Mouse (Mus musculus) regulatory T cell (primary cell): ENCODE data around the gene Grid2.
"Not testable (repeated sequence)": the region's sequence is repeated elsewhere in the genome, so short reads cannot be mapped to it uniquely, and the experiment has no call there.

Experiments used
- in situ Hi-C: fragments of 300-600 bp; cut with MboI, MseI; formaldehyde crosslinking; loops from one replicate; pipeline ENCODE4 v1.15.1; 2025; ENCODE audit warnings: high pct_unique_total_duplicates

Gene Grid2

DNA sequence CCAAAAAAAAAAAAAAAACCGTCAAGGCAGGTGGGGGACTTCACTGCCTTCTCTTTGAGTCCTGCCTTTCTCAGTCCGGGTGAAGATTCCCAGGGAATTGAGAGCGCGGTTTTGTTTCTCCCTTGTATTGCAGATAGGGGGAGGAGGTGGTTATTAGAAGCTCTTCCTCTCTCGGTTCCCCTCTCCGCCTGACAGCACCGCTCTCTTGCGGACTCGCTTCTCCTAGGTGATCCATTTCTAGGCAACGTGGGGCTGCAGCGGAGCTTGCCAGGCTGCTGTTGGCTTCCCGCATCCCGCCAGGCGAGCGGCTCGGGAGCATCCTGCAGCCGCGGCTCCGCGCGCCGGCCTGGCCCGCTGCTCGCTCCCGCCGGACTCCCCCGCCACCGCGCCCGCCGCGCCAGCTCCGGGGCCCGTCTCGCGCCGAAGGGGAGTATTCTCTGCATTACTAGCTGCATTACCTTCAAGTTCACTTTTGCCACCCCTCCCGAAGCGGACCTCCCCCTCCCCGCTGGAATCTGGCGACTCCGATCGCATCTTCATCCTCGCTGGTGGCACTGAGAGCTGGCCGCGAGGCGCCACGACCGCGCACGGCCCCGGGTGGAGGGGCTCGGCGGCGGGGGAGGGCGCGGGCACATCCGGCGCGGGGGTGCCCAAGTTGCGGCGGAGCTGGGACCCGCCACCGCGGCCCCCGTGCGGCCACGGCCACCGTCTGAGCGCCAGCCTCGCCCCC, at the start of gene Grid2:
Gene Grid2 (plus strand): TSS at position 51 of the 730 bp plus-strand sequence.
- in situ Hi-C loops, result no loop called here

DNA sequence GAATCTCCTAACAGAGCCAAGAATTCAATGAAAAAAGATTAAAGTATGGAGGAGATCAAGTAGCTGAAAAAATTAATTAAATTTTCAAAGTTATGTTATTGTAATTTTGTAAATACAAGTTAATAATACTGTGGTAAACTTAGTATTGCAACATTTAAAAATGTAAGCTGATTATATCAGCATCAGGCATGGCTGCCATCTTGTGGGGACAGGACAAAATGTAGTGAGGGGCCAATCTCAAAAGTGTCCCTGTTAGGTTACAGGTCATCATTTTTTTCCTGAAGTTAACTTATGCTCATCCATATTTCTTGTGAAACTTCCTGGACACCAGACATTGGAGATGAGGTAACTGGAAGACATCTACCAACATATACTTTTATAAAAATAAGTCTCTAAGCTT, 4.9 kb upstream of the Grid2 start:
- in situ Hi-C loops, result no loop called here

DNA sequence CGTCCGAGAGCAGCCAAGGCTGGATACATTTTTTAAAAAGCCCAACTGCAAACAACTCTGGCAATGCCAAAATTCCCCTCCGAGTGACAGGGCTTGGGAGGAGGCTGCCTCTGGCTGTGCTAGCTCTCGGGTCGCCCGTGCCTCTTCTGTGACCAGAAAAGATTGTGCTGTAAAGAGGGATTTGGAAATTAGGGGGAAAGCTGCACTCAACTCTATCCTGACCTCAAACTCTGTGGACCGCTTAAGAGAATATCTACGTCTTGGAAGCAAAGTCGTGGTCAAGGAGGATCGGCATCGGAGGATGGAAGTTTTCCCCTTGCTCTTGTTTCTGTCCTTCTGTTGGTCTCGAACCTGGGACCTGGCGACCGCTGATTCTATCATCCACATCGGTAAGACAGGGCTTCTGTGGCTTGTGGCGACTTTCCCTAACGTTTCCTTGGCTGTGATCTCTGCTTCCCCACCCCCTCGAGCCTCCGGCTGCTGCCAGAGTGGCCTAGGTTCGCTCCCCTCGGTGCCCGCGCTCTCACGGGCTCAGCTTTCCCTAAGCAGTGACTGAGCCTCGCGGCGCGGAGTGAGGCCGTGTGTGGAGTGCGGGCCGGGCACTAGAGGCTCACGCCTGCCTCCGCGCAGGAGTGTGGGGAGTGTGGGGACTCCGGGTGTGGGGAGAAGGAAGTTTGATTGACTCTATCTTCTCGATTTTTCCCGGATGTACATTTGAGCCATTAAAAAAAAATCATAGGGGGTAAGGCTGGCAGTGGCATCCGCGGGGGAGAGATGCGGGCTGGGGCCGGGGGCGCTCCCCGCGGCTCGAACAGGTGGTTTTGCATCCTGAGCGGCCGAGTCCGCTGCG, 1.1 kb downstream of the Grid2 start:
- in situ Hi-C loops, result no loop called here

DNA sequence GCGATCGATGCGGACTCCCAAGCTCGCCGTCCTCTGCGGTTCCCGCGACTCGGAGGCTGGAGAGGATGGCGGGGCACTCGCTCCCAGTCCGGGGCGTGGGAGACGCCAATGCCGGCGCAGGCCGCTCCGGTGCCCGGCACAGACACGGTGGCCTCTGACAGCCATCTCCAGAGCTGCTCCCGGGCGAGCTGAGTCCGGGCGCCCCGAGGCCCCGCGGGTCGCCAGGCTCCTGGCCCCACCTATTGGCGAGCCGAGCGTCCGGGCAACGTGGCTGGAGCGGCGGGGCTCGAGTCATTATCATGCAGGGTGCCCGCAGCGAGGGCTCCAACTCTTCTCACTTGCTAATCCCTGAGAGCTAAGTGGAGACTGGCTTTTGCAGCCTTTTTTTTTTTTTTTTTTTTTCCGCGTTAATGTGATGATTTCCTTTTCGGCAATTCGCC, 1.8 kb downstream of the Grid2 start:
- in situ Hi-C loops, result no loop called here

DNA sequence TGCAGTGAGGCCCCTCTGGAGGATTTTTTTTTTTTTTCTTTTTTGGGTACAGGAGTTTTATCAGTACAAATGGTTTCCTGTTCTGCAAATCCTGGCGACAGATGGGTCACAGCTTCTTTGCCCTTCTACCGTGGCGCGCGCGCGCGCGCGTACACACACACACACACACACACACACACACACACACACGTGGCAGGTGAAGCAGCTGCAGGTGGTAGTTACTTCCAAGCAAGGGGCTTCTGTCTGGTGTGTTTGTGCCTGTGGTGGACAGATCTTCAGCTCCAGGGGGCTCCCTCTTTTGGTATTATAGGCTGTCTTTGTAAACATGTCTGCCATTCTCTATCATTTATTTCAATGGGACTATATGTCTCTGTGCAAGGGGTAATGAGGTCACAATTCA, 2.2 kb downstream of the Grid2 start:
- in situ Hi-C loops, result no loop called here

DNA sequence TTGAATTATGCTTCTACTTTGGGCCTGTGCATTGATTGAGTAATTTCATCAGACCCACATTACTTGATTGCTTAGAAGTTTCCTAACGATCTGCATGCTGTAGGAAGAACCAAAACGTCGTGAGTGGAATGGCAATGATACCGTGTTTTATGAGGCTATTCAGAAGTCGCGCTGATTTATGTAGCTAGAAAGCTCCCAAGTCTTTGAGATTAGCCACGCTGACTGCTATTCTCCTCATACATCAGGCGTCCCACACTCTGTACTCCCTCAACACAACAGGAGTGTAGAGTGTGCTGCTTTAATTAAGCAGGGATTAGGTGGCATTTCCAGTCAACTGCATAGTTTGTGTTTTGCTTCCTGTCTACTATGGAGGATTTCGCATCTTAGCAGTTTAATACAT, 4.1 kb downstream of the Grid2 start:
- in situ Hi-C loops, result no loop called here

DNA sequence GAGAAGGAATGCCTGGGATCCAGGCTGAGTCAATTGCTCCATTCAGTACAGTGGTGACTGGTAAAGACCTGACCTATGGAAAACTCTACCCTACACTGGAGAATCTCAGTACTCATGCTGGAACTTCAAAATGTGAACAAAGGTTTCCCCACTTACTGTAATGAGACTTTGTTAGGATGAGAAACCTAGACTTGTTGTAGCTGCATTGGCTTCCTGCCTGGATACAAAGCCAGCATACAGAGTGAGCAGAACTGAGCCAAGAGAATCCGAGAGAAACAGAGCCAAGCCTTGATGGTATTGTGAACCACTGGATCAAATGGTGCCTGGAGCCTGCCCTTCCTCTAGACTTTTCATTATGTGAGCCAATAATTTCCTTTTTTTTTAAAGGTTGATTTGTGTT, 28.7 kb downstream of the Grid2 start:
- in situ Hi-C loops, result no loop called here

DNA sequence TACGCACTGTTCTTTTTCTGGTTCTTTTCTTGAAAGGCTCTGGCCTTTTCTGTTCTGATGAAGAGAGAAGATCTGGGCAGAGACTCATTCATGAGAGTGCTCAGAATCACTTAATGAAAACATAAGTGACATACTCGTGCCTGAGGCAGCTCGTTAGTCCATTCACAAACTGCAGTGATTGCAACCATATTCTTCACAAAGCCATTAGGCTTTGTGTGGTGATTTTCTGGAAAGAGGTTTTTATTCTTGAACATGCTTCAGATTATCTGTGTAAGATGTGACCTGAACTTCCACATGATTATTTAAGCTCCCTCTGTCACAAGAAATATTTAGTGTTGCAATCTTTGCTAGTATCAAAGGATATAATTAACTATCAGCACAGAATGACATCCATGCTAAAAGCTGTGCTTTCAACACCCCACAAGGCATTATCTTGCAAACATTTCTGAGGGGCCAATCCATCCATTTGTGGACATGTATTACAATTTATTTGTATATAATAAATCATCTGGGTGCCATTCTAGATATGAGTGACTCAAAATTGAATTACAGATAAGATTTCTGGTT, 86.8 kb downstream of the Grid2 start:
- in situ Hi-C loops, result no loop called here

DNA sequence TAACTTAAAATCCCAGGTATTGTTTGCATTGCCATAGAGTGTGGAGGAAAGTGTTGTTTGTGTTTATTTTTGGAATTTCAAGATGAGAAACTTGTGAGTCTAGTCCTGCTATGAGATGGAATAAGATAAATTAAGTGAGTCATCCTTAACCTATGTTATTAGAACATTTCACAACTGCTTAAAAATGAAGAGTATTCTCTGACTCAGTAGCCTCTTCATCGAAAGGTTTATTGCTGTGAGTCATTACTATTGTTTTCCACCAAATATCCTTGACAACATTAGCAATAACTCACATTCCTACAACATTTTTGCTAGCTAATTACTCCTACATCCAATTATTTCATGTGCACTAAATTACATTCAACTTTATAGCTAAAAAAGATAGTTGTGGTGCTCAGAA, 91.3 kb downstream of the Grid2 start:
- in situ Hi-C loops, result no loop called here

DNA sequence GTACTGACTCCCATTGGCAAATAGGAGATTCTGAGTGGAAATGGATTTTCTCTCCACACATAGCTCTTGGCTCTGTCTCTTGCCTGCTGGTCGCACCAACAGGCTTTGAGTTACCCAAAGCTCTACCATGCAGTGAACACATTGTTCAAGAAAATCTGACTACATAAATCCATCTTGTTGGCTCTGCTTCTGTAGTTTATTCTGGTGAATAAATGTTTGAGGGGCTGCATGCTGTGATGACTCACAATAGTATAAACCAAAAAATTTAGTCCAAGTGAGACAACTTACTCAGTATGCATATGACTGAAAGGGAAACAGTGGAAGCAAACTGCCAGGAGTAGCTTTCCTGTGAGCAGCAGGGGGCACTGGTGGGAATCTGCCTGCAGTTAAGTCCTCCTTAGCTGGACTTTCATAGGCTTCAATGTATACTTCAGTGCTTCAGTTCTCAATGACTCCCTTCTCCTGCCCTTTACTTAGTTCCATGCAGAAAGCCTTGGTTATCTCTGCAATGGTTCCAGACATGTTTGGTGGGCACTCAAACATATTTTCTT, 125.5 kb downstream of the Grid2 start:
- in situ Hi-C loops, result loop anchor here (10.0 kb wide), 1 partner anchor 1294 kb away; no protein-coding TSS in a partner anchor

DNA sequence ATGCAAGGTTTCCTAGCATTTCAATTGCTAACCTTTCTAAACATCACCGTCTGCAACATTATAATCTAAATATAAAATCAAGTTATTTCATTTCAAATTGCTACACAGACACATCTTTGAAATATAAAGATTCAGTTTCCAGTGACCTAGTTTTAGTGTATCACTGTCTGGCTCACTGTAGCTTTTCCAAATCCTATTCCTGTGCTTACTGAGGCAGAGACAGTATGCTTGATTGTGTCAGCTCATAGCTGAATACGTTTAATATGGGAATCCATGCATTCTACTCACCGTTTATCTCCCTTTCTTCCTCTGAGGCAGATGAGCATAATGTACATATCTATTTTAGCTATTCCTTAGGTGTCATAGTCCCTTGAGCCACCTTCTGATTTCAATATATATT, 146.0 kb downstream of the Grid2 start:
- in situ Hi-C loops, result no loop called here

DNA sequence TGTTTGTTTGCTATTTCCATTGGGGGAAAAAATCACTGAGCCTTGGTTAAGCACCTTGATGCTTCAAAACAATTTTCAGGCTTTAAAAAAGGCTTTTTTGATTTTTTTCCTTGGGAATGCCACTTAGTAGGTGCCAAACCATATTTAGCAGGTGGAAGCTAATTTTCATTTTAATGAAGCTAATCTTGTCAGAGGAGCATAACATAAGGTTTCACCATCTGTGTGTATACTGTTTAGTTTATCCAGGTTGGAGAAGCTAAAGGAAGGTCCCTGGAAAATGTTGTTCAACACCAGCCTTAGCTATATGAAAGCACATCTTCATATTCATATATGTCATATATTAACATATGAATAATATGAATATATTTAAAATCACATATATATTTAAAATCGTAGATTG, 161.9 kb downstream of the Grid2 start:
- in situ Hi-C loops, result no loop called here

DNA sequence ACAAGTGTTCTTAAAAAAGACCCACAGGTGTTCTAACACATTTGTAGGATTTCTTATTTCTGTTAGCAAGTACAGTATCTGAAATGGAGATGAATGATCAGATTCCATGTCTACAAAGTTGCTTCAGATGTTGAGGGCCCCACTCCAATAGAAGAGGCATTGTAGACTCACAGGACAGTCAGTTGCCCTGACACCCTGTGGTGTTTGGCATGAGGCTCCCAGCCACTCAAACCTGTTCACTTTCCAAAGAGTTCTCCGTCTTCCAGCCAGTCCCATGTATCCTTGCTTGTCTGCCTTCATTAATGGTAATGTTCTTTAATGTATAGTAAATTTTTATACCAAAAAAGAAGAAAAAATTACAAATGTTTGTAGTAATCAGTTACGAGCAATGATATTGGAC, 177.1 kb downstream of the Grid2 start:
- in situ Hi-C loops, result no loop called here

DNA sequence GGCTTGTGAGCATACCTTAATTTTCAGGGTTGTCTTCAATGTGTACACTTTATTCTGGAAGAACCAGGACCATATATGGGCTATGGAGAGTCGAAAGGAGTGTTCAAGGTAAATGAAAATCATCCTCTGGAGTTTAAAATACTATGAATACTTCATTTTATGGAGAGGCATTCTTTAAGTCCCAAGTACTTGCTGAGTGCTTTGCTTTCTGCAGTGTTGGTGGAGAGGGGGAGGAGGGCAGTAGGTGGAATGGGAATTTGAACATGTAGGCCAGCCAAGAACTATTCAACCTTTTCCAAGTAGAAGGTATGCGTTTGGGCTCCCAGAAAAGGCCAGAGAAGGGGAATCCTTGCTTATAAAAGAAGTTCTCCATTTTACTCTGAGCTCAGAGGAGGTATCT, 192.5 kb downstream of the Grid2 start:
- in situ Hi-C loops, result no loop called here

DNA sequence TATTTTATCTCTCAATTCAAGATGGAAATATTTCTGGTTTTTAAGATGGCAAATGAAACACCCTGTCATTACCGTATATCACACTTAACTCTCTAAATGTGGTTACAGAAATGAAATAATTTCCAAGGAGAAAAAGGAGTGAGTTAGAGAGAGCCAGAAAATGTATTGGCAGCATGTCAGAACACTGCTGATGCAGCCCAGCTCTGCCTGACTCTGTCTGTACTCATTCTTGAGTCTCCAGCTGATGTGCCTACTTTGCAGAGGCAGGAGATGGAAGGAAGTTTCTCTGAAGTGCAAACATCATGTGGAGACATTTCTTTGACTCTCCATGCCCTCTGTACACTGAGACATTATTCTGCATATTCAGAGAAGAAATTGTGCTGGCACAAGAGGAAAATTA, 226.5 kb downstream of the Grid2 start:
- in situ Hi-C loops, result no loop called here

DNA sequence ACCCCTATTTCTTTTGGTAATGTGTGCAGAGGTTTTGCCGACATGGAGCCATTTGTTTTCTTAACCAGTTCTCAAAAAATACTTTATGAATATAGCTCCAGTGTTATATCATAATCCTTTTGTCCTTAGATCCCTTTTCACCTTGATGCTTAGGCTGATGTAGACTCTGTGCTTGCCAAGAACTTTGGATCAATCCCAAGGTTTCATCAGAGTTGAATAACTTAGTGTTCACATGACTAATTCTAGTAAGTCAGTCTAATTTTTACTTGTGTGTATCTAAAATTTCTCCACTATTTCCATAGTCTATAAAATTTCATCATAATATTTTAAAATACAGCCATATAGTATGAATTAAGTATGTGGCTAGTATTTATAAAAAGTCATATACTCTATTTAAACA, 259.3 kb downstream of the Grid2 start:
- in situ Hi-C loops, result no loop called here

DNA sequence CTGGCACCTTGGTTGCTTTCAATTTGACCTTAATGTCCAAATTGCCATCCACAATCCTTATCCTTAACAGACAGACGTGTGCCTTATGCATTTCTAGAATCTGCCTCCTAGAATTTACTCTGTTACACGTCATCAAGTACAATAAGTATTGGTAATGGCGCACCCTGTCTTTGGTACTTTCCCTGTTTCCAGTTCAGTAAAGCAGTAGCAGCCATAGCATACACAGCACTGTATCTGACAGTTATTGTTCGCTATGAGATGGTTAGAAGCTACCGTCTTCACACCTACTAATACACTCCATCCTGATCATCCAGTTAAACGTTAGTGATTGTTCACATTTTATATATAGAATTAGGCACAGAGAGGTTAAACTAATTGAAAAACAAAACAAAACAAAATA, 260.3 kb downstream of the Grid2 start:
- in situ Hi-C loops, result no loop called here

DNA sequence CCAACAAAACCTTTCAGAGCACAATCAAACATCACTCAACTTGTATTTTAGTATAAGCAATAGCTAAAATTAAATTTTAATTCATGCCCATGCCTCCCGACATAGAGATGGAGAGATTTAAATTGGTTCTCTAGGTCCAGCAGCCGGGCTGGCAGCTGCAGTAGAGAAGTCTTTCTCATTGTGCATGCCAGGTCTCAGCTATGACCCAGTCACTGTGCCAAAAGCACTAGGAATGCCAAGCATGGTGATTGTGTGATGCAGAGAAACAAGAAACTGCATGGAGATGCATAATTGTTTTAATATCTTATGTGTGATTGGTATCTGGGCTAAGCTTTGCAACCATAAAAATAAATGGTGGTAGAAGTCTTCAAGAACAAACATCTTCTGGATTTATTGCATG, 276.1 kb downstream of the Grid2 start:
- in situ Hi-C loops, result no loop called here

DNA sequence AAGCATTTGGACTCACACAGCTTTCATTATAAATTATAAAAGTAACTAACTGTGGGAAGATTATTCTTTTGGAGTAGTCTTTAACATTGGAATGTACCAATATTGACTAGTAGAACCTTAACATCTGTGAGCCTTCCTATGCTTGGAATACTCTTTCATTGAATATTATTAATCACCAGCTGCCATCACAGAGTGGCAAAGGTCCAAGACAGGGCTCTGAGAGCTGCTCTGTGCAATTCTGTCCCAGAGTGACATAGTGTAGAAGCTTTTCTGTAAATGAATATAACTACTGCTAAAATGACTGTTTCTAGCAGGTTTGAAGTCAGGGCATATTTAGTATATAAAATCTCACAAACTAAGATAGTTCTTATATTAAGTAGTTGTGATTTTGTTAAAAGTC, 277.2 kb downstream of the Grid2 start:
- in situ Hi-C loops, result no loop called here

DNA sequence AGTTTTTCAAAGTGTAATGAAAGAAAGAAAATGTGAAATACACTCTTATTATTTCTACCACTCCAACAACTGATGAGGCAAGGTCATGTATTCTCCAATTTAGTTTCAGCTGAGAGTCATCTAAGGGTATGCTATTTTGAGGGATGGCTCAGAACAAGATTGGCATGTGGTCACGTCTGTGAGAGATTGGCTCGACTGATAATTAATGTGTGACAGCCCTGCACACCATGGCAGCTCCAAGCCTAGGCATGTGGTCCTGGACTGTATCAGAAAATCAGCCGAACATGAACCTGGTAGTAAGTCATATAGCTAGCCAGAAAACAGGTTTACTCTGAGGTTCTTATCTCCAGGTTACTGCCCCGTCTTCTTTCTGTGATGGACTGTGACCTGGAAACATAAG, 292.1 kb downstream of the Grid2 start:
- in situ Hi-C loops, result no loop called here

DNA sequence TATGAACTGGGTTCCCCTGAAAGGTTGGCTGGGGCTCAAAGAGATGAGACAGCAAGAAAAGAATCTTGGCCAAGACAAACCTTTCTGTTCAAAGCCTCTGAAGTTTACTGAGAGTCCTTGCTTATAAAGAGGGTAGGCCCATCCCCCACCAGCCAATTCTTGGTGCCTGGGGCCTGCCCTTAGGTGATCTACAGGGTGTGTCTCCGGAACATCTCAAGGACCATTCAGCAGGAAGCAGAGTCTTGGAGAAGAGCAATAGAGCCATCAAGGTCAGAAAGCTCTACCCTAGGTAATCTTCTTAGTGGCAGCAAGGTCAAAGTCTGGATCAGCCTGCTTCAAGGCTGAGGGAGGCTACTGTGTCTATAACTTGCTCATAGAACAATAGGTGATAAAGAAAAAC, 313.1 kb downstream of the Grid2 start:
- in situ Hi-C loops, result not testable (repeated sequence)

DNA sequence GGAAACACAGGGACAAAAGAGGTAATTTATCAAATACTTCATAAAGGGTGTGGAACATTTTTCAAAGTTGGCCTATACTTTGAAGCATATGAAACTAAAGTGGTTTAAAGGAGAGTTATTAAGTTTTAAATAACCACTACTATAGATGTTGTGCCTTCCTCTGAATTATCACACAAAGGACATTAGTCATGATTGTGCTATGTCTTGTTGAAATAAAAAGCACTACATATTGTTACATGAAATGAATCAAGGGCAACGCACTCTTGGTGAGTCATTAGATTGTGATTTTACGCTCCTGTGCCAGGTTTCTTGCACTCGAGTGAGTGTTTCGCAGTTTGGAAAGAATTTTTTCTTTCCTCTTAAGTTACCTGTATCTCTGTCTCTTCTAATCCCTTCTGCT, 335.0 kb downstream of the Grid2 start:
- in situ Hi-C loops, result no loop called here
